Mouse (Mus musculus) brain, embryonic 14.5 days (tissue): ENCODE results near the gene Fbln1. TPM values are rescaled to one million over a fixed set of nuclear protein-coding genes. Genes with fewer than 3 reads are reported as not detected.

Source experiments
- DNase-seq: peaks from one replicate; pipeline ENCODE4 v3.0.0-alpha.2; 2011; ENCODE audit warnings: low read depth
- CTCF ChIP-seq: fragments of 200-500 bp; IDR thresholded peaks from 2 replicates; pipeline ENCODE4 v1.5.1; 2012; ENCODE audit warnings: inconsistent platforms, mild to moderate bottlenecking, moderate library complexity, borderline replicate concordance; ENCODE audit not compliant: insufficient read depth, insufficient read length; ENCODE audit errors: extremely low read depth
- POLR2A ChIP-seq: fragments of 200-500 bp; IDR thresholded peaks from 2 replicates; pipeline ENCODE4 v1.6.1; 2012; ENCODE audit warnings: mild to moderate bottlenecking, inconsistent platforms, borderline replicate concordance; ENCODE audit not compliant: poor library complexity, insufficient read depth, insufficient read length, severe bottlenecking; ENCODE audit errors: extremely low read depth
- polyA plus RNA-seq: library from polyadenylated mRNA; depleted of rRNA; stranded (reverse); fragments of >200 nt; gene quantifications from 2 replicates; pipeline ENCODE4 v1.2.3, GENCODE M21; 2012

The Fbln1 gene
- polyA plus RNA-seq, 1 experiment, result 59.3 TPM

DNA sequence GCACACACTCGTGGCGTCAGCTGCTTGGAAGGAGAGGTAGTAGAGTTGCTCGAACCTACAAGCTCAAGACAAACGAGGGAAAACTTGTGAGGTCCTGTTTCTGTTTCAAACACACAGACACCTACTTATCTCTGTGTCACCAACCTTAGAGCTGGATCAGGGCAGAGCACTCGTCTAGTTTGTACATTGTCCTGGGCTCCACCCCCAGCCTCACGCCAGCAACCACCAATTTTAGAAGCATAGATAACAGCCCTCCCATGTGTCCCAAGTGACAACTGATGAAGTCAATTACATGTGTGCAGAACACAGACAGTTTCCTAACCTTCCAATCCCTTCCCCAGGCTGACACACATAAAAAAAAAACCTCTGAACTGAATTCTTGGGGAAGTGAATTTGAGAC, 27.6 kb upstream of the Fbln1 start:
- no peak for DNase-seq
- no peak for TF ChIP-seq POLR2A
- TF ChIP-seq CTCF, result no peak

DNA sequence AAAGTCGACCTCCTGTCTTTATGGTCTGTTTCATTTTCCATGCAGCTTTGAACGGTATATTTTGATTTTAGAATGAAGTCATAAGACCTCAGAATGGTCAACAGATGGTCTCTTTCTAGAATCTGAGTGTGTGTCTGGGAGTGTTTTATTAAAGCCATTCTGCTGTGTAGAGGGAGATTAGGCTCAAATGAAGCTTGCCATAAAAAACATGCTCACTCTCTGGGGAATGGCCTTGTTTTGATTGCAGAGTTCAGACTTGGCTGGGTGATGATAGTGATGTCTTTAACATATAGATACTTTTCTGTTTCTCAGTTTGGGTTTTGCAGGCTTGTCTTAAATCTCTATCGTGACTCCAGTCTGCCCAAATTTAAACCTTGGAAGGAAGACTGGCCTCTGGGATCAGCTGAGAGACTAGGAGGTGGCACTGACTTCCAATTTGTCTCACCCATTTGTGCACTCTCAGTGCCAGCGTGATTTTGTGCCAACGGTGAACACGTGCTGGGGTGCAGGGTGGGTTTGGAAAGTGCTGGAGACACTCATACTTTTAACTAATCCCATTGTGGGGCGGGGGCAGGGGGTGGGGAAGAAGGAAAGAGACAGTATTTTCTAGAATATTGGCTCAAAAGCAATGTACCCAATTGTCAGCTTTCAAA, 26.1 kb upstream of the Fbln1 start:
- TF ChIP-seq POLR2A (no peak), CTCF (no peak)
- DNase-seq, result peak; percentile 47

DNA sequence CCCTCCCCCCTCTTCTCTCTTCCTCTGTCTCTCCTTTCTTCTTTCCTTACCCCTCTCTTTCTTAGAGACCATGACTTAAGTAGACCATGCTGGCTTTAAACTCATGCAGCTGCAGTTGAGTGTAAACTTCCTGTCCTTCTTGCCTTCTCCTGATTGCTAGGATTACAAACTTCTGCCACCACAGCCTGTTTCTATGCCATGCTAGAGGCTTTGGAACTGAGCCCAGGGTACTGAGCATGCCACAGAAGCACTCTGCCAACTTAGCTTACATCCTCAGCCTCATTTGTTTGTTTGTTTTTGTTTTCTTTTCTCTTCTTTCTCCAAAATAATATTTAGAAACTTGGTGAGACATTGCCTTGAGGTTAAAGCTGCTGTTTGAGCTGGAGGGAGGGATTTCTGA, 25.4 kb upstream of the Fbln1 start:
- peak; percentile 73 for DNase-seq
- TF ChIP-seq POLR2A, result no peak
- TF ChIP-seq CTCF, result no peak

DNA sequence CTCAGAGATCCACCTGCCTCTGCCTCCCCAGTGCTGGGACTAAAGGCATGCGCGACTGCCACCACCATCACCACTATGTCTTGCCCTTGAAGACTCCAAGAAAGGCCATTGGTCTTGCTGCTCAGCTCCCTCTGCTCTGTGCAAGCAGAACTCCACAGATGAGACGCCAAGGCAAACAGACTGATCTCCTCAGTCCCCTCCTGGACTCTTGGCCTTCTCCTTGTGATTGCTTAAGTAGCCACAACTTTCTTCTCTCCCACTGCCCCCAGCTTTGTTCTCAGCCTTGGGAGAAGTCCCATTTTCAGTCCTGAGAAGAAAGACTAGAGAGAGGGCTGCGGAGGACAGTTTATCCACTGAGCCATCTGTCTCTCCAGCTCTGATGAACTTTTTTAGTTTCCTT, 23.7 kb upstream of the Fbln1 start:
- no peak for DNase-seq
- TF ChIP-seq CTCF, result no peak
- no peak for TF ChIP-seq POLR2A

DNA sequence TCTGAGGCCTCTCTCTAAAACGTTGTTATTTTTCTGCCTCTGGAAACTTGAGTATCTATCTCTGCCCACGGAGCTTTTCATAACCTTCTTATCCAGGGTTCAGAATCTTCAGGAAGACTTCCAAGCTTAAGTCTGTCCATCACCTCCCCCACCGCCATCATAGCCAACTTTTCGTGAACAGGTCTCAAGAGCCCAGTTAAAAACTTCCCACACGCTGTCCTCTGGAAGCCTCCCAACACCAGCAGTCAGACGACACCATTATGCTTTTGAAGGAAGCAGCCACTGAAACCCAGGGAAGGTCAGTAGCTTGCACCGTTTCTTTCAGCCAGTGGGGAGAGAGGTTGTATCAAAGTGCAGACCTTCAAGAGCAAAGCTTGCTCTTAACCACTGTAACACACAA, 18.8 kb upstream of the Fbln1 start:
- no peak for TF ChIP-seq CTCF
- no peak for TF ChIP-seq POLR2A
- DNase-seq, result no peak

DNA sequence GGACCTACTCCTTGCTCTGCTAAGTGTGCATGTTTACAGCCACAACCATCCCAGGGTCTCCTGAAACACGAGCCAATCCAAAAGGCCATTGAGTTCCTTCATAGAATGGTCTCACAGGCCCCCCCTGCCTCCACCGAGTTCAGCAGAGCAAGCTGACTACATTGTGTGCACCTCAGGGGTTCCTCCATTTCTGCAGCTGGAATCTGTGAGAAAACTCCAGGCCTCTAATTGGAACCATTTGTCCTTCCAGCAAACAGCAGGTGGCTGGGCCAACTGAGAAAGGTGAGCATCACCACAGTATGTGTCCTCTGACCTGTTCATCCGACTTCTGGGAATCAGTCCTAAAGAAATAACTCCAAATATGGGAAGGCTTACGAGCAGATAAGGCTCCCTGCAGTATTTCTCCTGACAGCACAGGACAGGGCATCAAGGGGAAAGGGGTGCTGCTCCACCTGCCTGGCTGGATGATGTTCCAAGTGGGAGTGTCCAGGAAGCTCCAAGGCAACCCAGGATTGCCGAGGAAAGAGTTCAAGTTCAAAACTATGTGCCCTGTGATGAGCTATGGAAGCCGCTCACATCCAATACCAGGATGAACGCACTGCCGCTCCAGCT, 17.5 kb upstream of the Fbln1 start:
- no peak for TF ChIP-seq POLR2A
- DNase-seq, result peak; percentile 34

DNA sequence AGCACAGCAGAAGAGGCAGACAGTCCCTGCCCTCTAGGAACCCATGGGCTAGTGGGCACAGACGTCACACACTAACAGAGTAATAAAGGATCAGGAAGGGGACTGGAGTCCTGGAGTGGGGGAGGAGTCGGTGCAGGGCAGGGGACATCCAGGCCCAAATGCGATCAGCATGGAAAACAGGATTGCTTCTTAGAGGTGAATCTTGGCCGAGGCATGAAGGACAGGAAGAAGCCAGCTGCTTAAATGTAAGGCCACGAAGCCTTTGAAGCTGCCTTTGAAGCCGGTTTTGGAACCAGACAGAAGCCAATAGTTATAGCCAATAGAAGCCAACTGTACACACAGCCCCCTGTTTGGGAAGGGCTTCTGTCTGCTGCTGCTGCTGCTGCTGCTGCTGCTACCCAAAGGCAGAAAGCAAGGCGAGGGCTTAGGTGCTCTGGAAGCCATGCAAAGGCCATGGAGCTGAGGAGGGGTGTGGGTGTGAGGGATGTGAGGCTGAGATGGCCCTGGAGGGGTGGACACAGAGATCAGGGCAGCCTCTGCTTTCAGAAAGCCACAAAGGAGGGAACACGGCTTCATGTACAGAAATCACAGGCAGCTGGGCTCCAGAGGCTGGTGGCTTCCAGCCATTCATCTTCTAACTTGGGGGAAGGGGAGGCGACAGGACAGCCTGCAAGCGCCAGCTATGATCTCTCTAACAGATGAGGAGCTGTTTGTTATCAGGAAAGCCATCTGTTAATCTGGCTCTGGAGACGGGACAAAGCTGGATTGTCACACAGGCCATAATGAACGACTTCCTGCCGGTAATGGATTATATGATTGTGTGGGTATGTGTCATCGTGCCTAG, 5.1 kb upstream of the Fbln1 start:
- no peak for TF ChIP-seq POLR2A
- TF ChIP-seq CTCF, result no peak
- peak; percentile 74 for DNase-seq

DNA sequence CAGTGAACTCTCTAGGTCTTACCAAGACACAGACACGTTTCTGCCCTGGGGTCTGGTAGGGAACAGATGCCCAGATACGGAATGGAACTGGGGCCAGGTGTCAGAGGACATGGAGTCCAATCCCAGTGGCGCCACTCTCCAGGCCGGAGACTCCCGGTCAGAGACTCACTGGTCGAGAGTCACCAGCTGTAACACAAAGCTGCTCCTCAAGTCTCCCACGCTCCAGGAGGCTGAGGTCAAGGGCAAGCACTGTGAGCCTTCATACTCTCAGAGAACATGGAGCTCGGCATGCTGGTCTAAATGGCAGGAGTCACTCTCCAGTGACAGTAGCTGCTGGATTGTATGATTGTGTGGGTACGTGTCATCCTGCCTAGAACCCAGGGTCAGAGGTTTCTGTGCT, 3.5 kb upstream of the Fbln1 start:
- TF ChIP-seq POLR2A (no peak), CTCF (no peak)
- DNase-seq, result no peak

DNA sequence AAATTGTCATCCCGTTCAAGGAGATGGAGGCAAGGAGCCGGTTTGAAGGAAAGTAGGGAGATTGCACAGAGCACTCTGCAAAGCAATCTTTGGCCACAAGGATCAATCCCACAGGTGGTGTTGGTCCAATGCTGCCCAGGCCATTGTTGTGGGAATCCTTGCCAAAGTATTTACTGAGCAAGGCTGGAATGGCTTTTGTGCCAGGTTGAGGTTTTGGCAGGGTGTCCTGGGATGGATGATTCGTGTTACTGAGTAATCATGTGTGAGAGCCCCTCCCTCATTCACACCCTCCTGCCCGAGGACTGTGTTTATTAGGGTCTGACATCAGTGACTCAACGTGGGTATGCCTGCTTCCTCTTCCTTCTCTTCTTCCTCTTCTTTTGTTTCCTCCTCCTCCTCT, 3.0 kb upstream of the Fbln1 start:
- TF ChIP-seq POLR2A, result no peak
- peak; percentile 55 for DNase-seq

DNA sequence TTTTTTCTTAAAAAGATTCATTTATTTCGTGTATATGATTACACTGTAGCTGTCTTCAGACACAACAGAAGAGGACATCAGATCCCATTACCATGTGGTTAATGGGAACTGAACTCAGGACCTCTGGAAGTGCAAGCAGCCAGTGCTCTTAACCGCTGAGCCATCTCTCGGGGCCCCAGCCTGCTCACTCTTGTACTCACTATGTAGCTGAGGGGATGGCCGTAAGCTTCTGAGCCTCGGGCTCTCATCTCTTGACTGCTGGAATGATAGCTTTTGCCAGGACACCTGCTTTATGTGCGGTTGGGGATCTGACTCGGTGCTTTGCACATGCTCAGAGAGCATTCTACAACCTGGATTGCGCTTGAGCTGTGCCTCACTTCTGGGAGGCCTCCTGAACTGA, 1.4 kb upstream of the Fbln1 start:
- TF ChIP-seq CTCF, result no peak
- TF ChIP-seq POLR2A, result no peak
- no peak for DNase-seq

DNA sequence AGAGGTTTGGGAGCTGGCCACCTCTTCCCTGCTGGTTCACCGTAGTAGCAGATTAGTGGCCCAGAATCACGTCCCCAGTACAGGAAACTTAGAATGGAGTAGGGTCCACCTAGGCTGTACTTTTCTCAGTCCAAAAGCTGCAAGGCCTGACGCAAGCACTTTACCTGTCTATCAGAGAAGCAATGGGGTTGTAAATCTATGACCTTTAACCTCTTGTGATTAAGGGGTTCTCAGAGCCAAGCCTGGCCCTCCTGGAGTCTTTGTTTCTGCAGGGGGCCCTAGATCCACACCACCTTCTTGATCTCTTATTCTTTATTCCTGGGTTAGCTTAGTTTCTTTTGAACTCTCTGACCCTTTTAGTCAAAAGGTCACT, 940 bp downstream of the Fbln1 start:
- DNase-seq, result no peak
- no peak for TF ChIP-seq POLR2A
- TF ChIP-seq CTCF, result no peak

DNA sequence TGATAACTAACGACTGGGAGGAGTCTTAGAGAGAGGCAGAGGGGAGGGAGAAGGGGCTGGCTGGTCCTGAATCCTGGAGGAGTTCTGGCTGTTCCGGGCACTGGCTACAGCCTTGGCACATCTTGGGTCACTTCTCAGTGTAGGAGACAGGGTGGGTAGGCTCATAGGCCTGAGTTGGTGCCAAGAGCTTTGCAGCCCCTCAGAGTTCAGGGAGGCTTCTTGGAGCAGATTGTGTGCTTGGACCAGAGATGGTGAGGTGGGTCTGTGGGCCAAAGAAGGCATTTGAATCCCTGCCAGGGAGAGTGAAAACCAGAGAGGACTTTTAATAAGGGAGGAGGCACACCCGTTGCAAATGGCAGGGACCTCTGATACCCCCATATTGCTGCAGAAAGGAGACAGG, 1.3 kb downstream of the Fbln1 start:
- DNase-seq, result peak; percentile 62
- TF ChIP-seq CTCF (no peak), POLR2A (no peak)
